Mouse (Mus musculus) CH12.LX (cell line): ENCODE results near the gene Sord. TPM values are rescaled to one million over a fixed set of nuclear protein-coding genes. Genes with fewer than 3 reads are reported as not detected.

Experiments used
- DNase-seq: peaks from one replicate; pipeline ENCODE4 v3.0.0-alpha.2; 2013; ENCODE audit errors: extremely low read depth
- H3K27ac ChIP-seq: 2 replicates; pipeline ENCODE4 v1.5.1; 2012; ENCODE audit warnings: low read depth, mild to moderate bottlenecking, control low read depth, moderate library complexity; ENCODE audit not compliant: insufficient read depth
- H3K27me3 ChIP-seq: replicated peaks from 2 replicates; pipeline ENCODE3; 2012; ENCODE audit warnings: inconsistent platforms
- H3K36me3 ChIP-seq, 2 experiments: replicated peaks in 1 of 2; 2 replicates each; pipeline versions ENCODE3 to v1.6.1; 2012; ENCODE audit warnings: inconsistent platforms in 1 of 2, low read length in 1 of 2, mild to moderate bottlenecking in 1 of 2, mixed read lengths in 1 of 2, moderate library complexity in 1 of 2; ENCODE audit not compliant: control insufficient read depth in 1 of 2, insufficient read depth in 1 of 2
- H3K4me1 ChIP-seq, 2 experiments: 2 replicates each; pipeline ENCODE4 v1.6.1; 2012; ENCODE audit warnings: inconsistent platforms in 1 of 2, moderate library complexity in 1 of 2; ENCODE audit not compliant: insufficient read depth in 2 of 2, control insufficient read depth in 1 of 2
- H3K4me2 ChIP-seq: 2 replicates; pipeline ENCODE4 v1.6.1; 2012; ENCODE audit warnings: low read depth, mild to moderate bottlenecking, control low read depth; ENCODE audit not compliant: poor library complexity, insufficient read depth, severe bottlenecking
- H3K4me3 ChIP-seq, 3 experiments: fragments of 150-350 bp in 1 of 3; sonication (generic) in 1 of 3; replicated peaks in 1 of 3; 2 replicates each; pipeline versions ENCODE3 to v1.5.1; 2011 to 2012; ENCODE audit warnings: low read depth in 2 of 3, low read length in 2 of 3, mild to moderate bottlenecking in 2 of 3, moderate library complexity in 2 of 3, control low read depth in 1 of 3, improper control_type of control experiment in 1 of 3, inconsistent platforms in 1 of 3, mixed read lengths in 1 of 3; ENCODE audit not compliant: poor library complexity in 1 of 3
- H3K79me2 ChIP-seq: replicated peaks from 2 replicates; pipeline ENCODE4 v1.6.1; 2012; ENCODE audit warnings: mild to moderate bottlenecking, moderate library complexity; ENCODE audit not compliant: control insufficient read depth, poor library complexity, insufficient read depth, severe bottlenecking; ENCODE audit errors: extremely low read depth
- H3K9ac ChIP-seq: 2 replicates; pipeline ENCODE4 v1.6.1; 2012; ENCODE audit warnings: low read depth, mild to moderate bottlenecking, control low read depth, moderate library complexity; ENCODE audit not compliant: insufficient read depth
- H3K9me3 ChIP-seq: replicated peaks from 2 replicates; pipeline ENCODE3; 2012; ENCODE audit warnings: low read length, inconsistent platforms, mixed read lengths
- CHD2 ChIP-seq: IDR thresholded peaks from 2 replicates; pipeline ENCODE4 v1.6.1; 2011; ENCODE audit warnings: low read length, improper control_type of control experiment
- CTCF ChIP-seq, 2 experiments: IDR thresholded peaks in 1 of 2; conservative IDR thresholded peaks in 1 of 2; 2 replicates each; pipeline ENCODE4 v1.5.1; 2011 to 2012; ENCODE audit warnings: low read depth in 2 of 2, low read length in 2 of 2, improper control_type of control experiment in 1 of 2, inconsistent platforms in 1 of 2, mild to moderate bottlenecking in 1 of 2, moderate library complexity in 1 of 2
- ELF1 ChIP-seq: IDR thresholded peaks from 2 replicates; pipeline ENCODE4 v1.6.1; 2014; ENCODE audit warnings: low read depth, mild to moderate bottlenecking, inconsistent platforms, low read length, improper control_type of control experiment
- EP300 ChIP-seq: IDR thresholded peaks from 2 replicates; pipeline ENCODE4 v1.6.1; 2011; ENCODE audit warnings: low read length, improper control_type of control experiment
- ETS1 ChIP-seq: conservative IDR thresholded peaks from 2 replicates; pipeline ENCODE4 v1.6.1; 2012; ENCODE audit warnings: low read depth, mild to moderate bottlenecking, inconsistent platforms, low read length, improper control_type of control experiment, moderate library complexity
- HCFC1 ChIP-seq: IDR thresholded peaks from 2 replicates; pipeline ENCODE4 v1.6.1; 2012; ENCODE audit warnings: low read depth, mild to moderate bottlenecking, inconsistent platforms, low read length, improper control_type of control experiment
- IRF4 ChIP-seq: IDR thresholded peaks from 2 replicates; pipeline ENCODE4 v1.6.1; 2014; ENCODE audit warnings: low read depth, mild to moderate bottlenecking, inconsistent platforms, low read length, improper control_type of control experiment
- JUN ChIP-seq: IDR thresholded peaks from 2 replicates; pipeline ENCODE4 v1.6.1; 2011; ENCODE audit warnings: low read depth, mild to moderate bottlenecking, low read length, improper control_type of control experiment, moderate library complexity; ENCODE audit not compliant: insufficient read depth
- MAX ChIP-seq: IDR thresholded peaks from 2 replicates; pipeline ENCODE4 v1.6.1; 2011; ENCODE audit warnings: low read length, improper control_type of control experiment
- MAZ ChIP-seq: IDR thresholded peaks from 2 replicates; pipeline ENCODE4 v1.6.1; 2012; ENCODE audit warnings: low read depth, mild to moderate bottlenecking, inconsistent platforms, low read length, improper control_type of control experiment, moderate library complexity
- MXI1 ChIP-seq: IDR thresholded peaks from 2 replicates; pipeline ENCODE4 v1.6.1; 2011; ENCODE audit warnings: mild to moderate bottlenecking, low read depth, low read length, improper control_type of control experiment
- NELFE ChIP-seq: IDR thresholded peaks from 2 replicates; pipeline ENCODE4 v1.6.1; 2011; ENCODE audit warnings: low read depth, low read length, improper control_type of control experiment
- POLR2A ChIP-seq: IDR thresholded peaks from 2 replicates; pipeline ENCODE4 v1.6.1; 2011; ENCODE audit warnings: low read depth, mild to moderate bottlenecking, improper control_type of control experiment, low read length
- POLR2AphosphoS2 ChIP-seq: IDR thresholded peaks from 2 replicates; pipeline ENCODE4 v1.6.1; 2011; ENCODE audit warnings: low read depth, low read length, improper control_type of control experiment
- RCOR1 ChIP-seq: conservative IDR thresholded peaks from 2 replicates; pipeline ENCODE4 v1.6.1; 2012; ENCODE audit warnings: low read depth, mild to moderate bottlenecking, inconsistent platforms, low read length, improper control_type of control experiment
- SIN3A ChIP-seq: IDR thresholded peaks from 2 replicates; pipeline ENCODE4 v1.6.1; 2012; ENCODE audit warnings: low read length, improper control_type of control experiment, inconsistent platforms
- TCF12 ChIP-seq: IDR thresholded peaks from 2 replicates; pipeline ENCODE4 v1.6.1; 2014; ENCODE audit warnings: low read depth, mild to moderate bottlenecking, inconsistent platforms, low read length, improper control_type of control experiment
- USF1 ChIP-seq: IDR thresholded peaks from 2 replicates; pipeline ENCODE4 v1.6.1; 2014; ENCODE audit warnings: low read depth, mild to moderate bottlenecking, inconsistent platforms, low read length, improper control_type of control experiment
- USF2 ChIP-seq: conservative IDR thresholded peaks from 2 replicates; pipeline ENCODE4 v1.6.1; 2011; ENCODE audit warnings: low read depth, low read length, improper control_type of control experiment
- ZC3H11A ChIP-seq: IDR thresholded peaks from 2 replicates; pipeline ENCODE4 v1.6.1; 2012; ENCODE audit warnings: low read depth, mild to moderate bottlenecking, inconsistent platforms, low read length, improper control_type of control experiment
- ZNF384 ChIP-seq: IDR thresholded peaks from 2 replicates; pipeline ENCODE4 v1.6.1; 2012; ENCODE audit warnings: low read depth, low read length, improper control_type of control experiment, inconsistent platforms
- dilution Hi-C: fragments of 300-500 bp; cut with MboI; formaldehyde crosslinking; loops from 2 replicates; pipeline ENCODE4 v1.14.3; 2020; ENCODE audit warnings: low sequenced_read_pairs; ENCODE audit not compliant: extremely low pct_unique_long_range_greater_than_20kb, extremely low pct_ligation_motif_present
- in situ Hi-C: fragments of 300-500 bp; cut with MboI; formaldehyde crosslinking; loops from 3 replicates; pipeline ENCODE4 v1.14.3; 2019; ENCODE audit warnings: low sequenced_read_pairs, low pct_ligation_motif_present, low pct_unique_long_range_greater_than_20kb, mixed read lengths
- polyA plus RNA-seq: library from polyadenylated mRNA; unstranded; fragments of >175 nt; gene quantifications from 2 replicates; pipeline ENCODE4 v1.2.1, GENCODE M21; 2012; ENCODE audit warnings: low read depth; ENCODE audit not compliant: insufficient read length
- total RNA-seq, 2 experiments: library from RNA; depleted of rRNA; stranded (reverse); fragments of 300-350 nt in 1 of 2; fragments of >200 nt in 1 of 2; gene quantifications; 2 replicates each; pipeline ENCODE4 v1.2.3; 2012 to 2014

The Sord gene
- total and polyA plus RNA-seq, 3 experiments, result 18.2 to 29.9 (median 20.3) TPM

GRCm38 (mm10) chr2:122247786-122248185 lies 13.2 kb downstream of the Sord start:
- no peak overlapping the region for H3K4me3 ChIP-seq
- no peaks in the 10 kb centered on the region for H3K27me3 ChIP-seq
- H3K36me3 ChIP-seq, result peaks cover 0 to 55% of the 10 kb centered on the region in 2 experiments
- DNase-seq, result no peak
- dilution Hi-C loops (no loop called here), in situ Hi-C loops (no loop called here)
- H3K79me2 ChIP-seq, result no peaks in the 10 kb centered on the region
- H3K27ac ChIP-seq, result no peak overlapping the region
- no peak overlapping the region for H3K9ac ChIP-seq
- no peak for TF ChIP-seq POLR2AphosphoS2
- no peak for TF ChIP-seq SIN3A
- TF ChIP-seq MXI1, result no peak
- no peaks in the 10 kb centered on the region for H3K9me3 ChIP-seq
- H3K4me1 ChIP-seq, result peaks cover 5 to 19% of the 10 kb centered on the region in 2 experiments; a peak in 2 of 4 replicates
- no peak overlapping the region for H3K4me2 ChIP-seq

GRCm38 (mm10) chr2:122255997-122256396 lies 21.4 kb downstream of the Sord start:
- Histone ChIP-seq H3K36me3 (peaks cover 0 to 68% of the 10 kb centered on the region in 2 experiments), H3K9ac (no peak overlapping the region), H3K4me1 (no peaks in the 10 kb centered on the region), H3K27ac (no peak overlapping the region), H3K4me3 (no peak overlapping the region), H3K4me2 (no peak overlapping the region), H3K27me3 (no peaks in the 10 kb centered on the region), H3K79me2 (no peaks in the 10 kb centered on the region), H3K9me3 (no peaks in the 10 kb centered on the region)
- in situ Hi-C loops (no loop called here), dilution Hi-C loops (no loop called here)
- DNase-seq, result no peak
- TF ChIP-seq JUN (no peak), ZC3H11A (no peak), ETS1 (no peak), TCF12 (no peak), MXI1 (no peak), POLR2A (no peak), EP300 (no peak)

- dilution Hi-C loops, result no loop called here
Observed at GRCm38 (mm10) chr2:122260729-122261128, 26.2 kb downstream of the Sord start.

More at GRCm38 (mm10) chr2:122260729-122261128, 26.2 kb downstream of the Sord start:
- H3K9ac ChIP-seq, result no peak overlapping the region
- H3K27ac ChIP-seq, result no peak overlapping the region
- no peaks in the 10 kb centered on the region for H3K79me2 ChIP-seq
- H3K9me3 ChIP-seq, result no peaks in the 10 kb centered on the region
- in situ Hi-C loops, result no loop called here
- H3K4me3 ChIP-seq, result no peak overlapping the region
- DNase-seq, result no peak
- H3K4me2 ChIP-seq, result no peak overlapping the region
- no peaks in the 10 kb centered on the region for H3K27me3 ChIP-seq
- H3K4me1 ChIP-seq, result peaks cover 0 to 4% of the 10 kb centered on the region in 2 experiments; a peak in 1 of 4 replicates
- H3K36me3 ChIP-seq, result peaks cover 0 to 81% of the 10 kb centered on the region in 2 experiments
- TF ChIP-seq ZNF384, result no peak
- TF ChIP-seq CHD2, result no peak
- TF ChIP-seq RCOR1, result no peak
- TF ChIP-seq USF2, result no peak
- TF ChIP-seq HCFC1, result no peak
- no peak for TF ChIP-seq NELFE
- TF ChIP-seq EP300, result no peak
- no peak for TF ChIP-seq USF1
- no peak for TF ChIP-seq MAX
- TF ChIP-seq ELF1, result no peak
- TF ChIP-seq IRF4, result no peak
- no peak for TF ChIP-seq MAZ
- TF ChIP-seq CTCF (conservative IDR thresholded peaks at IDR 0.05 in 1 of 2, IDR thresholded peaks at IDR 0.05 in 1 of 2; ENCODE audit: low read depth in 2 of 2, low read length in 2 of 2), result no peak
